Mouse (Mus musculus) mature B cell (primary cell): ENCODE measurements around the gene Zfp644.
"Not testable (repeated sequence)": the region's sequence is repeated elsewhere in the genome, so short reads cannot be mapped to it uniquely, and the experiment has no call there.

Experiments
- in situ Hi-C: fragments of 300-500 bp; cut with MboI; formaldehyde crosslinking; loops from 2 replicates; pipeline ENCODE4 v1.14.3; 2019

The Zfp644 gene

GRCm38 (mm10) chr5:106696396-106697337 lies at the start of gene Zfp644:
TSS of gene Zfp644 (minus strand) at chr5:106697287.
- in situ Hi-C loops, result no loop called here

GRCm38 (mm10) chr5:106739716-106740115 lies 42.6 kb upstream of the Zfp644 start:
- in situ Hi-C loops, result no loop called here

- in situ Hi-C loops, result no loop called here
These were observed 26.4 kb upstream of the Zfp644 start for GRCm38 (mm10) chr5:106723487-106723886.

GRCm38 (mm10) chr5:106722771-106723170 lies 25.7 kb upstream of the Zfp644 start:
- in situ Hi-C loops, result no loop called here

GRCm38 (mm10) chr5:106711870-106712277 lies 14.8 kb upstream of the Zfp644 start:
- in situ Hi-C loops, result no loop called here

- in situ Hi-C loops, result no loop called here
These were observed 14.2 kb upstream of the Zfp644 start for GRCm38 (mm10) chr5:106711220-106711726.

- in situ Hi-C loops, result no loop called here
These were observed 13.5 kb upstream of the Zfp644 start for GRCm38 (mm10) chr5:106710611-106711010.

GRCm38 (mm10) chr5:106710085-106710409 lies 13.0 kb upstream of the Zfp644 start:
- in situ Hi-C loops, result no loop called here

GRCm38 (mm10) chr5:106709388-106710084 lies 12.4 kb upstream of the Zfp644 start:
- in situ Hi-C loops, result no loop called here

- in situ Hi-C loops, result no loop called here
These were observed 9.3 kb upstream of the Zfp644 start for GRCm38 (mm10) chr5:106706363-106706762.

GRCm38 (mm10) chr5:106705162-106705561 lies 8.1 kb upstream of the Zfp644 start:
- in situ Hi-C loops, result no loop called here

- in situ Hi-C loops, result no loop called here
These were observed 1.2 kb downstream of the Zfp644 start for GRCm38 (mm10) chr5:106695681-106696395.

GRCm38 (mm10) chr5:106695141-106695540 lies 1.9 kb downstream of the Zfp644 start:
- in situ Hi-C loops, result no loop called here

- in situ Hi-C loops, result no loop called here
These were observed 2.4 kb downstream of the Zfp644 start for GRCm38 (mm10) chr5:106694683-106695082.

- in situ Hi-C loops, result no loop called here
These were observed 4.1 kb downstream of the Zfp644 start for GRCm38 (mm10) chr5:106693034-106693433.

- in situ Hi-C loops, result no loop called here
These were observed 16.2 kb downstream of the Zfp644 start for GRCm38 (mm10) chr5:106680636-106681458.

GRCm38 (mm10) chr5:106679659-106680058 lies 17.4 kb downstream of the Zfp644 start:
- in situ Hi-C loops, result no loop called here

GRCm38 (mm10) chr5:106678823-106679222 lies 18.3 kb downstream of the Zfp644 start:
- in situ Hi-C loops, result not testable (repeated sequence)

- in situ Hi-C loops, result no loop called here
These were observed 20.3 kb downstream of the Zfp644 start for GRCm38 (mm10) chr5:106676784-106677183.

GRCm38 (mm10) chr5:106672597-106672996 lies 24.5 kb downstream of the Zfp644 start:
- in situ Hi-C loops, result no loop called here

- in situ Hi-C loops, result no loop called here
These were observed 25.2 kb downstream of the Zfp644 start for GRCm38 (mm10) chr5:106671893-106672292.
